Mouse (Mus musculus): ENCODE results near the gene Mpo.

- no peak for TF ChIP-seq EP300 (IDR thresholded peaks at IDR 0.05)
- TF ChIP-seq CTCF (IDR thresholded peaks at IDR 0.05), result no peak
Observed at GRCm38 (mm10) chr11:87760301-87761081, 32.9 kb upstream of the Mpo start, which contains the start of gene Tspoap1.
